ENCODE assay signal across 9 mouse cellular contexts in the genomic region with DNA sequence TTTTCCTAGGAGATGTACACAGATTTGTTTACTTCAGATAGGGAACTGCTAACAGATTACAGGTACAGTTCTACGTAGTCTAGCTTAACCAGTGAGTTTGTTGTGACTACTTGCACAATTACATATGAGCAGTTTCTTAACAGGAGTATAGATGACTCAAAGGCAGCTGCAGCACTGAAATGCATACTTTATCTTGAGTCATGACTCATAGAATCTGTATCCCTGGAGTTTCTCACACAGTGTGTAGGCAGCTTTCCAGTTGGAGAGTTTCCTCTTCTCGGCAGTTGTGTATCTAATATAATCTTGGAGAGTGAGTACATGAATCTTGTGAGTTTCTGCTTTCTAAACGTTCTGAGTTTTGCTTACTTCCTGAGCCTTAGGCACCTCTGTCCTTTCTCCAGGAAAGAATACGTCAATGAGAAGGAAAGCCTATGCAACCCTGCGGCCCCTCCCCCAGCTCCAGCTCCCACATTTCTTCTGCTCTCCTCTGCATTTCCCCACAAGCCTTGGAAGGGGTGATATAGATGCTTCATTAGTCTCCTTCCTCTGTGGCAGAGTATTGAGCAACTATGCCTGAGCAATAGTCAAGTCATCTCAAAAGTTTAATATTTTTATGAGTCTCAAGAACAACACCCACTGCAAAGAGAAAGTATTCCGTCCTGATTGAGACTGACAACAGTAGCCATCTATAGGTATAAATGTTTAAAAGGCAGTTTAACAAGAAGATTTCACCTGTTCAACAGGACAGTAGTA. TPM values are rescaled to one million over a fixed set of nuclear protein-coding genes. Genes with fewer than 3 reads are reported as not detected.
DNase-seq lines count a peak whose midpoint lies in the region; ATAC-seq lines count a peak whose summit lies in the region.
"Had no signal": no experiment of that assay in that cellular context is flagged by ENCODE, and none has a peak within 500 bp of the region (broad histone marks: within the 10 kb centered on the region; RNA-seq: fewer than 3 reads in every experiment).

No protein-coding gene starts in this region.

- H3K36me3 ChIP-seq in liver, embryonic 13.5 days = no peaks in the 10 kb centered on the region
- H3K36me3 ChIP-seq in liver, embryonic 12.5 days = no peaks in the 10 kb centered on the region
- H3K36me3 ChIP-seq in intestine, embryonic 14.5 days (ENCODE audit: control insufficient read depth, insufficient read depth, low read length) = no peaks in the 10 kb centered on the region

- no peaks in the 10 kb centered on the region for H3K27me3 ChIP-seq in liver, embryonic 13.5 days
- H3K27me3 ChIP-seq in liver, embryonic 12.5 days (replicated peaks) = no peaks in the 10 kb centered on the region
- H3K27me3 ChIP-seq in intestine, embryonic 14.5 days (replicated peaks; ENCODE audit: control insufficient read depth, insufficient read depth, low read length) = no peaks in the 10 kb centered on the region

- no peaks in the 10 kb centered on the region for H3K9me3 ChIP-seq in liver, embryonic 13.5 days (replicated peaks)
- H3K9me3 ChIP-seq in liver, embryonic 12.5 days (replicated peaks) = no peaks in the 10 kb centered on the region
- no peaks in the 10 kb centered on the region for H3K9me3 ChIP-seq in intestine, embryonic 14.5 days (ENCODE audit: control insufficient read depth, low read length)

- no peak overlapping the region for H3K27ac ChIP-seq in liver, embryonic 13.5 days
- H3K27ac ChIP-seq in liver, embryonic 12.5 days = no peak overlapping the region
- H3K27ac ChIP-seq in intestine, embryonic 14.5 days (ENCODE audit: low read depth) = peak overlapping the region; percentile 3; the same call in 1 of the 2 replicates

- no peak for DNase-seq in liver, embryonic 13.5 days
- peak; percentile 92 for DNase-seq in brain, adult 2 months (ENCODE audit: low read depth, low spot score)
- DNase-seq in intestine, embryonic 14.5 days (ENCODE audit: low spot score) = no peak
- DNase-seq in right cerebral cortex, postnatal 36 days (ENCODE audit: low spot score in 2 of 2) = peak; percentile 64 to 73
- no peak for DNase-seq in cerebellum, postnatal 10 days
- DNase-seq: cerebellum, adult 2 months; lung, postnatal 10 days had no signal

- no peaks in the 10 kb centered on the region for H3K4me1 ChIP-seq in liver, embryonic 13.5 days (replicated peaks)
- no peaks in the 10 kb centered on the region for H3K4me1 ChIP-seq in liver, embryonic 12.5 days
- H3K4me1 ChIP-seq in intestine, embryonic 14.5 days (replicated peaks; ENCODE audit: control insufficient read depth, insufficient read depth, low read length) = no peaks in the 10 kb centered on the region

- no peak overlapping the region for H3K4me3 ChIP-seq in liver, embryonic 13.5 days (replicated peaks)
- no peak overlapping the region for H3K4me3 ChIP-seq in liver, embryonic 12.5 days
- no peak overlapping the region for H3K4me3 ChIP-seq in intestine, embryonic 14.5 days (ENCODE audit: low read depth, low read length)

- ATAC-seq in liver, embryonic 13.5 days (ENCODE audit: low read depth) = peak; percentile 26; the same call in 1 of the 2 replicates
- no peak for ATAC-seq in liver, embryonic 12.5 days
- peak; percentile 82; the same call in 1 of the 2 replicates for ATAC-seq in intestine, embryonic 14.5 days (replicated peaks; ENCODE audit: low FRiP score, low TSS enrichment, low read depth)
- ATAC-seq in megakaryocyte, adult 5-6 weeks (ENCODE audit: poor library complexity, severe bottlenecking) = no peak

- no peak overlapping the region for H3K9ac ChIP-seq in liver, embryonic 13.5 days
- H3K9ac ChIP-seq in liver, embryonic 12.5 days = no peak overlapping the region
- no peak overlapping the region for H3K9ac ChIP-seq in intestine, embryonic 14.5 days (ENCODE audit: low read length)

- 44% methylated on average over 6 of the region's 6 CpGs for WGBS in liver, embryonic 13.5 days (ENCODE audit: insufficient replicate concordance)
- 47% methylated on average over 6 of the region's 6 CpGs for WGBS in liver, embryonic 12.5 days (ENCODE audit: insufficient replicate concordance)
- WGBS in intestine, embryonic 14.5 days = 31% methylated on average over 6 of the region's 6 CpGs

- H3K4me2 ChIP-seq in liver, embryonic 13.5 days = no peak overlapping the region
- H3K4me2 ChIP-seq in liver, embryonic 12.5 days = no peak overlapping the region
- no peak overlapping the region for H3K4me2 ChIP-seq in intestine, embryonic 14.5 days (ENCODE audit: low read length)

RNA-seq across cellular contexts. Expression of gene Cfap69, which starts 15.0 kb away (rescaled TPM):
- 0.21 and 0.53 TPM in 2 replicates for polyA plus RNA-seq in liver, embryonic 13.5 days (2015; fragmentation: Nextera tagmentation; extraction: Ambion mirVana)
- 0.47 and 0.76 TPM in 2 replicates for polyA plus RNA-seq in liver, embryonic 12.5 days (2016; fragmentation: Nextera tagmentation; extraction: Ambion mirVana)
- polyA plus RNA-seq in intestine, embryonic 14.5 days (2014; fragmentation: Nextera tagmentation; extraction: Ambion mirVana) = 2.4 and 3.9 TPM in 2 replicates
- not detected in 2 replicates for total RNA-seq in megakaryocyte, adult 5-6 weeks (2015)
- not detected in 2 replicates for total RNA-seq in megakaryocyte, adult 5-6 weeks (2017)

RNA-seq across cellular contexts. Expression of gene Steap2, which starts 45.4 kb away (rescaled TPM):
- polyA plus RNA-seq in liver, embryonic 13.5 days (2015; fragmentation: Nextera tagmentation; extraction: Ambion mirVana) = 4.9 and 6.6 TPM in 2 replicates
- polyA plus RNA-seq in liver, embryonic 12.5 days (2016; fragmentation: Nextera tagmentation; extraction: Ambion mirVana) = 5.9 and 7.2 TPM in 2 replicates
- polyA plus RNA-seq in intestine, embryonic 14.5 days (2014; fragmentation: Nextera tagmentation; extraction: Ambion mirVana) = 8.2 and 8.3 TPM in 2 replicates
- total RNA-seq in megakaryocyte, adult 5-6 weeks (2015) = 0.09 TPM in 1 of 2 replicates, not detected in the other
- total RNA-seq in megakaryocyte, adult 5-6 weeks (2017) = not detected in 2 replicates

Comparison
In these comparisons a context has a peak if more than half of its experiments do, and no peak if none do; other contexts are left out.
1. ATAC-seq: peak in liver, embryonic 13.5 days (single experiment) and intestine, embryonic 14.5 days (single experiment); none in liver, embryonic 12.5 days (single experiment) and megakaryocyte, adult 5-6 weeks (single experiment).
2. DNase-seq: peak in brain, adult 2 months (single experiment) and right cerebral cortex, postnatal 36 days (2 of 2); none in liver, embryonic 13.5 days (single experiment), intestine, embryonic 14.5 days (single experiment) and cerebellum, postnatal 10 days (0 of 2).